Mouse (Mus musculus) myocyte (in vitro differentiated cells): Measurements from ENCODE around the gene Nxpe2.

ENCODE experiments used
- CEBPB ChIP-seq: IDR thresholded peaks from 2 replicates; pipeline ENCODE4 v1.6.1; 2011; ENCODE audit warnings: mild to moderate bottlenecking, moderate library complexity; ENCODE audit not compliant: poor library complexity, insufficient read depth, severe bottlenecking
- E2F4 ChIP-seq: IDR thresholded peaks from one replicate; pipeline ENCODE4 v1.6.1; 2011; ENCODE audit warnings: mild to moderate bottlenecking, control low read depth, moderate library complexity; ENCODE audit not compliant: insufficient read depth
- MAX ChIP-seq: IDR thresholded peaks from one replicate; pipeline ENCODE4 v1.6.1; 2011; ENCODE audit warnings: low read depth, mild to moderate bottlenecking, control low read depth
- MYOD1 ChIP-seq, 3 experiments: IDR thresholded peaks; one replicate each; pipeline ENCODE4 v1.6.1; 2011; ENCODE audit warnings: control low read depth in 2 of 3, low read depth in 2 of 3, mild to moderate bottlenecking in 2 of 3, moderate library complexity in 1 of 3; ENCODE audit not compliant: insufficient read length in 2 of 3, control insufficient read depth in 1 of 3
- MYOG ChIP-seq, 3 experiments: IDR thresholded peaks; one replicate each; pipeline ENCODE4 v1.6.1; 2011; ENCODE audit warnings: control low read depth in 2 of 3, low read depth in 2 of 3, mild to moderate bottlenecking in 2 of 3; ENCODE audit not compliant: insufficient read length in 2 of 3, control insufficient read depth in 1 of 3, insufficient read depth in 1 of 3
- POLR2A ChIP-seq: IDR thresholded peaks from one replicate; pipeline ENCODE4 v1.6.1; 2011; ENCODE audit warnings: low read depth, mild to moderate bottlenecking, control low read depth, moderate library complexity; ENCODE audit not compliant: insufficient read length
- POLR2AphosphoS2 ChIP-seq: IDR thresholded peaks from one replicate; pipeline ENCODE4 v1.6.1; 2011; ENCODE audit warnings: low read depth, control low read depth; ENCODE audit not compliant: insufficient read length
- SRF ChIP-seq: IDR thresholded peaks from one replicate; pipeline ENCODE4 v1.6.1; 2011; ENCODE audit warnings: low read depth; ENCODE audit not compliant: control insufficient read depth, insufficient read length
- TCF12 ChIP-seq: IDR thresholded peaks from one replicate; pipeline ENCODE4 v1.6.1; 2011; ENCODE audit warnings: mild to moderate bottlenecking, control low read depth; ENCODE audit not compliant: poor library complexity, insufficient read depth, severe bottlenecking
- USF1 ChIP-seq: IDR thresholded peaks from one replicate; pipeline ENCODE4 v1.6.1; 2011; ENCODE audit warnings: low read depth, mild to moderate bottlenecking, control low read depth, moderate library complexity

GRCm38 (mm10) chr9:48354793-48355192, 1.5 kb upstream of the Nxpe2 start:
- TF ChIP-seq USF1 (no peak), POLR2A (no peak), MAX (no peak), TCF12 (no peak), MYOG (IDR thresholded peaks at IDR 0.05; ENCODE audit: control insufficient read depth in 1 of 3, insufficient read depth in 1 of 3, insufficient read length in 2 of 3, low read depth in 2 of 3) (no peak), MYOD1 (IDR thresholded peaks at IDR 0.05; ENCODE audit: control insufficient read depth in 1 of 3, insufficient read length in 2 of 3, low read depth in 2 of 3) (no peak), E2F4 (no peak), POLR2AphosphoS2 (no peak), CEBPB (no peak), SRF (no peak)
